Mouse (Mus musculus) liver (tissue): Measurements from ENCODE around the gene Adam33.
"Not testable (repeated sequence)": the region's sequence is repeated elsewhere in the genome, so short reads cannot be mapped to it uniquely, and the experiment has no call there.

ENCODE experiments used
- DNase-seq: peaks from one replicate; pipeline ENCODE4 v3.0.0-alpha.2; 2020; ENCODE audit warnings: mixed read lengths

The Adam33 gene

GRCm38 (mm10) chr2:131055631-131056030, 8.0 kb downstream of the Adam33 start:
- peak; percentile 67 for DNase-seq

DNA sequence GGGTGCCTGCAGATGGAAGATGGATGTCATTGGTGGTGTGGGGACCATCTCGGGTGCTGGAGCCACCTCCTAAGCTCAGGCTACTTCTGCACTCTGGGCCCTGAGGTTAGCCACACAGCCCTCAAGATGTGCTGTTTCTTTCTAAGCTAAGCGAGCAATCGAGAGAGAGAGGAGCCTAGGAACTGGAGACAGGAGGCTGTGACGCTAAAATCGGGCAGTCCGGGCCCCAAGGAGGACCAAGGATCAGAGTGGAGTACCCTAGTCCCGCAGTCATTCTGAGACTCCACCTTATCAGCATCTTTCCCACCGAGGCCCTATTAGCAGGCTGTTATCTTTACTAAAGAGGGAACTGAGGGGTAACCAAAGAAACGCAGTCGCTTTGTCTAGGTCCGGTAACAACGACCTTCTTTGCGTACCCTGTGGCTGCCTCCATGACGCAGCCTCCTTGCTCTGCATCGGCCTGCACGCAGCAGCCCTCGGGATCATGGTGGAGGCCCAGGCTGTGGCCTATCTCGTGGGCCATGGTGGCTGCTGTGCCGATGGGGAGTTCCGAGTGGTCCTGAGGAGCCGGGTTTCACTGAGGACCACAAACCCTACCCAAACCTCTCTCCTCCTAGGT, 8.9 kb downstream of the Adam33 start:
- no peak for DNase-seq

DNA sequence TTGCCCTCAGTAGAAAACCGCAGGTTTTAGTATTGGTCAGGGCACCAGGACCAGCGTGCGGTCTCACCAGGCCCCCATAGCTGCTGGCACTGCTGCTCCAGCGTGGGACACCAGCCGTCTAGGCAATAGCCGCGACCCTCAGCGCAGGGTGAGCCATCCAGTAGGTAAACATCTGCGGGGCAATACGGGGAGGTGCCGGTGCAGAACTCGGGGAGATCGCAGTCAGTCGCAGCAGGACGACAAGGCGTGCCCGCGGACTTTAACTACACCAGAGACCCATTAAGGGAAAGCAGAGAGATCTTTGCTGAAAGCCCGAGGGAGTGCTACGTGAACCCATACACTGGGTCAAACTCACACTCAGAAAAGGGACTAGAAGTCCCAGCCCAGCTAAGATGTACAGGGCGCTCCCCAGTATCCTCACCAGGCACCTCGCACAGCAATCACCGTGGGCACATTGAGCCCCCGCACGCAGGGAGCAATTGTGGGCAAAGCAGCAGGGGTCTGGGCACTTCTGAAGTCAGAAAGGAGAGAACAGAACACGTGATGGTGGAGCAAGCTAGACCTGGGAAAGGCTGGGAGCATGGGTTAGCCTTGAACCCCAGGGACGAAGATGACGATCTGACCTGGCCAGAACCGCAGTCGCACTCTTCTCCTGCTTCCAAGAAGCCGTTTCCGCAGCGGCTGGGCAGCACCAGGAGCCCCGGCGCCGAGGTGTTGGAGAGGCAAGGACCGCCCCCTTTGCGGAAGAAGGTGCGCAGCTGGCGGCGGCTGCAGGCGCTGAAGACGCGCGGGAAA, 9.6 kb downstream of the Adam33 start:
- DNase-seq = no peak

- no peak for DNase-seq
Observed at GRCm38 (mm10) chr2:131052862-131053418, 10.7 kb downstream of the Adam33 start.

GRCm38 (mm10) chr2:131052043-131052442, 11.6 kb downstream of the Adam33 start:
- DNase-seq = no peak

- DNase-seq = no peak
Observed at GRCm38 (mm10) chr2:131046025-131046424, 17.6 kb downstream of the Adam33 start.

DNA sequence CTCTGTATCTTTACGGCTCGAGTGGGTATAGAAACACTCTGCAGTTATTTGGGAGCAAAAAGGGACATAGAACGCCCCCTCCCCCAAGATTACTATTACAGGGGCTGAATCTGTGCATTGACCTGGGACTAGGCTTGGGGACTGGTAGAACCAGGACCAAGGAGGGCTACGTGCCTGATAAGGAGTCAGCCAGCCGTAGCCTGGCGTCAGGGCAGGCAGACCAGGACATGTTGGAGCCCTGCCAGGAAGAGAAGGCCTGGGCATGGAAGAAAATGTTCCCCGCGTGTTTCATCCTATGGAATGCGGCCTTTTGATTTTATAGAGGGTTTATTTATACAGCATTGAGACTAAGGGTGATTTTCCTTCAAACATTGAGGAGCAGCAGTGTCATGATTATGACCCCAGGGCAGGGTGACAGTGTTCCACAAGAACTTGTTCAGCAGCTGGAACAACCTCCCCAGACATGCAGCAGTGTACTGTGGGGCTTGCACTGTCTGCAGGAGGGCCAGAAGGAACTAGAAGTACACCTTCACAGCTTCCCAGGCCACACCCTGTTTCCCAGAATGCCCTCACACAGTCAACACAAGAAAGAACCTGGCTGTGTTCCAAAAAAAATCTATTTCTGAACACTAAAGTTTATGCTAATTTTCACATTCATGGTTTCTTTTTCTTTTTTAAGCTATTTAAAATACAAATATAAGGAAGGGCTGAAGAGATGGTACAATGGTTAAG, 18.5 kb downstream of the Adam33 start:
- no peak for DNase-seq

- DNase-seq = no peak
Observed at GRCm38 (mm10) chr2:131044354-131044852, 19.2 kb downstream of the Adam33 start.

GRCm38 (mm10) chr2:131042988-131043387, 20.6 kb downstream of the Adam33 start, which contains the start of gene Gfra4:
Gene Gfra4, minus strand, starts transcription at chr2:131043088.
- no peak for DNase-seq

GRCm38 (mm10) chr2:131040854-131041825, 22.5 kb downstream of the Adam33 start:
- no peak for DNase-seq

- no peak for DNase-seq
Observed at GRCm38 (mm10) chr2:131038675-131039074, 24.9 kb downstream of the Adam33 start.

DNA sequence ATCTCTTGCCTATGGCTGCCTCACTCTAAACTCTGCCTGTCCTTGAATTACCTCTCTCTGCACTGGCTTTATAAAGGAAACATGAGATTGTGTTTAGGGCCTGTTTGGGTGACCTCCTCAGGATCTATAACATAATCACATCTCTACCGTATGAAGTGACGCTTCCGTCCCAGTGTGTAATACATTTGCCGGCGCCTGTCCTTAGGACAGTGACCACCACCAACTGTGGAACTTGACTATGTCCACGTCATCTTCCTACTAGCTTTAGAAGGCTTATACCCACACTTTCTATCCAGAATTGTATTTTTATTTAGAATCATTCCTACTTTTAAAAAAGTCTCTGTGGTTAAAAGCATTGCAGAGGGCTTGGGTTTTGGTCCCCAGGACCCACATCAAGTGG, 25.4 kb downstream of the Adam33 start:
- no peak for DNase-seq

DNA sequence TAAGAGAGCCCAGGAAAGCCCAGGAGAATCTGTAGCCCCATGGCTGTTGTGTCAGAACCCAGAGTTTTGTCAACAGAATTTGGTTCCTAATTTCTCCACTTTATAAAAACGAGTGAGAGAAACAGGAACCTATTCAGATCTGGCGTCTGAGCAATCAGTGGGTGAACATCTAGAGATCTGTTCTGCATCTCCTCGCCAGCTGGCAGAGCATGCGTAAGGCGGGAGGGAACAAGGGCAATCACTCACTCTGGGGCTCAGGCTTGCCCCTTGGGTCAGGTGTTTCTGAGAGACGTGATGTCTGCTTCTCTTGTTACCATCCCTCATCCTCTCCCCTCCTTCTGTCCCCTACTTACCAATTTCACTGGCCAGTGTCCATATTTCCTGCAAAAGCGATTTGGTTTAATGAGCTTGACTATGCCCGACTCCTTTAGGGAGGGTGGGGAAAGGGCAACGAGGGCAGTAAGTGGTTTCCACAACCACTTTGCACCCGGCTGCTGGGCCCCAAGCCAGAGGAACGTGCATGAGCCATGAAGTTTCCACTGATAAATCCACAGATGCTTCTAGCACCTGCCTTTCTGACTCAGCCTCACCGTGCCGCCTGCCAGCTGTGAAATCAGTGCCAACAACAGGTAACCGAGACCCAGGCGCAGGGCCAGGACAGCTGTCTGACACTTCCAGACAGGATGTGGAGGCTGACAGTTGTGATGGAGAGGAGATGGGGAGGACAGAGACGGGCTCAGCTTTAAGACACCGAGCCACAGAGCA, 26.2 kb downstream of the Adam33 start:
- no peak for DNase-seq

DNA sequence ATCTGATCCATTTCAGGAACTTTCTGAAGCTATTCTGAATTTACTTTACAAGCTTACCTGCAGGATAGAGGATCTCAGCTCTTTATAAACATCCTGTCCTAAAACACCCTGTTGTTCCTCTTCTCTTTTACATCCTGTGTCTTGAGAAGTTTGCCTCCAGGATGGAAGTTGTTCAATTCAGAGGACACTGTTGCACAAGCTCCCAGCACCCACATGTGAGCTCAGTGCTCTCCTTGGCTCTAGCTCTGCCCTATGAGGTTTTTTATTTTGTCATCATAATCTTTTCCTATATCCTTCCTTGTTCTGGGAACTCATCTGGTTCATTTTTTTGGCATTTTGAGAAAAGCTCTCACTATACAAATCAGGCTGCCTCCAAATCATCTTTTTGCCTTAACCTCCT, 26.9 kb downstream of the Adam33 start:
- DNase-seq = no peak

- DNase-seq = no peak
Observed at GRCm38 (mm10) chr2:131036343-131036742, 27.3 kb downstream of the Adam33 start.

DNA sequence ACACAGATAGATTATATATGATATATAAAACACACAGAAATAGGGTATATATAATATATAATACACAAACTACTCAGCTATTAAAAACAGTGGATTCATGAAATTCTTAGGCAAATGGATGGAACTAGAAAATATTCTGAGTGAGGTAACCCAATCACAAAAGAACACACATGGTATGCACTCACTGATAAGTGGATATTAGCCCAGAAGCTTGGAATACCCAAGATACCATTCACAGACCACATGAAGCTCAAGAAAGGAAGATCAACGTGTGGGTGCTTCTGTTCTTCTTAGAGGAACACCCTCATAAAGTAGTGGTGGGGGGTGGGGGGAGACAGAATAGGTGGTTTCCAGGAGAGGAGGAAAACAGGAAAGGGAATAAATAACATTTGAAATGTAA, 32.2 kb downstream of the Adam33 start:
- DNase-seq = not testable (repeated sequence)

- DNase-seq = no peak
Observed at GRCm38 (mm10) chr2:131030998-131031397, 32.6 kb downstream of the Adam33 start.

- DNase-seq = no peak
Observed at GRCm38 (mm10) chr2:131030561-131030960, 33.1 kb downstream of the Adam33 start.

- no peak for DNase-seq
Observed at GRCm38 (mm10) chr2:131029065-131029935, 34.3 kb downstream of the Adam33 start.

GRCm38 (mm10) chr2:131026941-131027340, 36.7 kb downstream of the Adam33 start:
- DNase-seq = no peak
